ENCODE assay signal across 25 mouse cellular contexts in genomic region chr1:75934761-75935160, GRCm38 (mm10).
DNase-seq lines count a peak whose midpoint lies in the region; ATAC-seq and TF ChIP-seq lines count a peak whose summit lies in the region.
"Had no signal": no experiment of that assay in that cellular context is flagged by ENCODE, and none has a peak within 500 bp of the region (broad histone marks: within the 10 kb centered on the region; RNA-seq: fewer than 3 reads in every experiment).

No protein-coding gene starts in this region.

- 49% methylated on average over 4 of the region's 4 CpGs for WGBS in heart, adult 2 months
- 92% methylated on average over 4 of the region's 4 CpGs for WGBS in heart, embryonic 12.5 days
- WGBS in midbrain, embryonic 11.5 days = 93% methylated on average over 4 of the region's 4 CpGs
- WGBS in midbrain, embryonic 13.5 days = 98% methylated on average over 4 of the region's 4 CpGs

- peaks cover 4% of the 10 kb centered on the region for H3K4me1 ChIP-seq in heart, adult 2 months (ENCODE audit: control insufficient read depth, insufficient read depth, low read length)
- peaks cover 30% of the 10 kb centered on the region for H3K4me1 ChIP-seq in heart, embryonic 12.5 days (replicated peaks)
- H3K4me1 ChIP-seq in midbrain, embryonic 11.5 days (ENCODE audit: control insufficient read depth, insufficient read depth, low read length) = no peaks in the 10 kb centered on the region
- 0 out of 2 replicates have a peak, but pooled peaks cover 13% of the 10 kb centered on the region for H3K4me1 ChIP-seq in midbrain, embryonic 13.5 days (replicated peaks)
- H3K4me1 ChIP-seq: hindbrain, embryonic 13.5 days had no signal

- no peaks in the 10 kb centered on the region for H3K79me2 ChIP-seq in heart, adult 2 months (replicated peaks; ENCODE audit: control insufficient read depth, insufficient read depth, low read length)

- H3K27me3 ChIP-seq in heart, adult 2 months (ENCODE audit: control insufficient read depth, insufficient read depth, low read length) = no peaks in the 10 kb centered on the region
- H3K27me3 ChIP-seq in heart, embryonic 12.5 days (replicated peaks) = no peaks in the 10 kb centered on the region
- no peaks in the 10 kb centered on the region for H3K27me3 ChIP-seq in midbrain, embryonic 11.5 days (ENCODE audit: control insufficient read depth, insufficient read depth, low read length)
- H3K27me3 ChIP-seq in midbrain, embryonic 13.5 days = no peaks in the 10 kb centered on the region
- H3K27me3 ChIP-seq: embryonic facial prominence, embryonic 15.5 days; intestine, embryonic 15.5 days had no signal

- intact Hi-C loops in heart, adult 2 months (cut with DNase I) = loop anchor here (5.0 to 10.0 kb wide), 2 partner anchors 73 to 260 kb away; no protein-coding TSS in a partner anchor

- no peak overlapping the region for H3K9ac ChIP-seq in heart, adult 2 months (ENCODE audit: low read depth, low read length)
- H3K9ac ChIP-seq in heart, embryonic 12.5 days = no peak overlapping the region
- H3K9ac ChIP-seq in midbrain, embryonic 11.5 days (ENCODE audit: low read length) = no peak overlapping the region
- H3K9ac ChIP-seq in midbrain, embryonic 13.5 days (replicated peaks) = no peak overlapping the region
- H3K9ac ChIP-seq: embryonic facial prominence, embryonic 12.5 days; embryonic facial prominence, embryonic 15.5 days; forebrain, postnatal 0 days; heart, embryonic 13.5 days; hindbrain, embryonic 13.5 days; intestine, embryonic 15.5 days had no signal

- H3K4me2 ChIP-seq in heart, embryonic 12.5 days = no peak overlapping the region
- no peak overlapping the region for H3K4me2 ChIP-seq in midbrain, embryonic 11.5 days
- H3K4me2 ChIP-seq in midbrain, embryonic 13.5 days (replicated peaks) = no peak overlapping the region
- H3K4me2 ChIP-seq: embryonic facial prominence, embryonic 12.5 days; embryonic facial prominence, embryonic 15.5 days; heart, embryonic 13.5 days; hindbrain, embryonic 13.5 days; intestine, embryonic 15.5 days had no signal

- H3K4me3 ChIP-seq in heart, adult 2 months = no peak overlapping the region
- no peak overlapping the region for H3K4me3 ChIP-seq in heart, embryonic 12.5 days
- H3K4me3 ChIP-seq in midbrain, embryonic 11.5 days (ENCODE audit: low read depth, low read length) = no peak overlapping the region
- no peak overlapping the region for H3K4me3 ChIP-seq in midbrain, embryonic 13.5 days (replicated peaks)
- H3K4me3 ChIP-seq: embryonic facial prominence, embryonic 12.5 days; embryonic facial prominence, embryonic 15.5 days; heart, embryonic 13.5 days; hindbrain, embryonic 10.5 days; hindbrain, embryonic 13.5 days; intestine, embryonic 15.5 days had no signal

- H3K27ac ChIP-seq in heart, adult 2 months = peak overlapping the region; percentile 61
- no peak overlapping the region for H3K27ac ChIP-seq in heart, embryonic 12.5 days (ENCODE audit: poor library complexity, severe bottlenecking)
- H3K27ac ChIP-seq in midbrain, embryonic 11.5 days (ENCODE audit: low read depth, low read length) = no peak overlapping the region
- H3K27ac ChIP-seq in midbrain, embryonic 13.5 days = no peak overlapping the region
- H3K27ac ChIP-seq: embryonic facial prominence, embryonic 12.5 days; embryonic facial prominence, embryonic 15.5 days; hindbrain, embryonic 10.5 days; hindbrain, embryonic 13.5 days; intestine, embryonic 15.5 days had no signal

- peak; percentile 3 to 51 for DNase-seq in adrenal gland, postnatal 36 days
- DNase-seq in adrenal gland, postnatal 14 days = no peak
- DNase-seq in heart, adult 2 months = peak in 1 of 2 experiments; percentile 15
- peak; percentile 21 for DNase-seq in midbrain, embryonic 11.5 days (ENCODE audit: low spot score, missing footprints)
- DNase-seq: adrenal gland, postnatal 10 days; cerebellum, adult 11 months; cerebellum, adult 2 months; cerebellum, adult 9-11 months; cerebellum, postnatal 25 days; forebrain, postnatal 0 days; gastrocnemius, postnatal 25 days; heart, postnatal 36 days; kidney, adult 11 months; kidney, adult 8-10 months had no signal

- ATAC-seq in heart, embryonic 12.5 days (ENCODE audit: insufficient number of reproducible peaks, low FRiP score) = no peak
- no peak for ATAC-seq in midbrain, embryonic 11.5 days (ENCODE audit: low FRiP score)
- ATAC-seq in midbrain, embryonic 13.5 days = no peak
- ATAC-seq: CD4-positive, CD25-positive, alpha-beta regulatory T cell, adult 4 months; forebrain, embryonic 14.5 days; forebrain, postnatal 0 days; hindbrain, embryonic 16.5 days; intestine, embryonic 15.5 days had no signal

- no peak for TF ChIP-seq CTCF in heart, adult 2 months (IDR thresholded peaks at IDR 0.05)

- no peak for TF ChIP-seq POLR2A in heart, adult 2 months (IDR thresholded peaks at IDR 0.05; ENCODE audit: insufficient read depth, low read depth, low read length)

- H3K36me3 ChIP-seq in heart, adult 2 months (ENCODE audit: control insufficient read depth, insufficient read depth, low read length) = no peaks in the 10 kb centered on the region
- no peaks in the 10 kb centered on the region for H3K36me3 ChIP-seq in heart, embryonic 12.5 days
- no peaks in the 10 kb centered on the region for H3K36me3 ChIP-seq in midbrain, embryonic 11.5 days (ENCODE audit: control insufficient read depth, insufficient read depth, low read length)
- no peaks in the 10 kb centered on the region for H3K36me3 ChIP-seq in midbrain, embryonic 13.5 days
- H3K36me3 ChIP-seq: embryonic facial prominence, embryonic 12.5 days; embryonic facial prominence, embryonic 15.5 days; heart, embryonic 13.5 days; hindbrain, embryonic 10.5 days; hindbrain, embryonic 13.5 days; intestine, embryonic 15.5 days had no signal

- no peak for TF ChIP-seq EP300 in heart, adult 2 months (IDR thresholded peaks at IDR 0.05; ENCODE audit: insufficient read depth, low read depth, low read length)

- no peaks in the 10 kb centered on the region for H3K9me3 ChIP-seq in heart, embryonic 12.5 days (replicated peaks)
- no peaks in the 10 kb centered on the region for H3K9me3 ChIP-seq in midbrain, embryonic 11.5 days (ENCODE audit: control insufficient read depth, low read length)
- no peaks in the 10 kb centered on the region for H3K9me3 ChIP-seq in midbrain, embryonic 13.5 days
- H3K9me3 ChIP-seq: embryonic facial prominence, embryonic 12.5 days; embryonic facial prominence, embryonic 15.5 days; heart, embryonic 13.5 days; hindbrain, embryonic 10.5 days; hindbrain, embryonic 13.5 days; intestine, embryonic 15.5 days had no signal
